Mouse (Mus musculus) liver (tissue): ENCODE measurements at regions not wholly inside any gene's neighbourhood (a gene's known extent, or its start where the extent isn't known, plus 50 kb on each side); places are given as distances from the start of the nearest gene placed in this dataset.
A peak's percentile ranks its signal among the peaks of the same experiment; 100 is the strongest.

Experiments used
- DNase-seq: peaks from one replicate; pipeline ENCODE4 v3.0.0-alpha.2; 2020; ENCODE audit warnings: mixed read lengths

GRCm38 (mm10) chr2:52804106-52804825 lies 53.4 kb upstream of the Fmnl2 start:
- DNase-seq: peak; percentile 3

- no peak for DNase-seq
These were observed 52.9 kb upstream of the Fmnl2 start for GRCm38 (mm10) chr2:52804826-52805149.

GRCm38 (mm10) chr2:52807826-52808225 lies 49.8 kb upstream of the Fmnl2 start:
- DNase-seq: no peak
